Mouse (Mus musculus): ENCODE measurements around the gene Fam214a. TPM values are rescaled to one million over a fixed set of nuclear protein-coding genes. Genes with fewer than 3 reads are reported as not detected.

Fam214a gene
- polyA plus RNA-seq, 1 experiment from 2014 or later, result 13.8 TPM

GRCm38 (mm10) chr9:75070457-75071028 is 117.9 kb downstream of the Fam214a start, which contains the start of gene Myo5a:
Myo5a (plus strand) TSS chr9:75071015.
- no peaks in the 10 kb centered on the region for H3K36me3 ChIP-seq
- peak; percentile 46; the same call in 1 of the 2 replicates for ATAC-seq (ENCODE audit: insufficient number of reproducible peaks, insufficient read depth, low FRiP score, low TSS enrichment, low read depth)
- H3K4me2 ChIP-seq, result peak within 1 kb of the TSS; percentile 79
- peak within 1 kb of the TSS; percentile 95 for H3K27ac ChIP-seq
- H3K9ac ChIP-seq, result peak within 1 kb of the TSS; percentile 85
- peak within 1 kb of the TSS; percentile 71 for H3K4me3 ChIP-seq
- WGBS, result 25% methylated on average over 21 of the region's 23 CpGs
- H3K4me1 ChIP-seq, result peaks cover 9% of the 10 kb centered on the region; the same call in 1 of the 2 replicates
- H3K27me3 ChIP-seq, result no peaks in the 10 kb centered on the region
- no peaks in the 10 kb centered on the region for H3K9me3 ChIP-seq

- H3K36me3 ChIP-seq, result no peaks in the 10 kb centered on the region
Measured at GRCm38 (mm10) chr9:75071029-75071705, 118.5 kb downstream of the Fam214a start.

GRCm38 (mm10) chr9:75071706-75072192 is 119.1 kb downstream of the Fam214a start:
- Histone ChIP-seq H3K36me3 (no peaks in the 10 kb centered on the region), H3K9ac (peak overlapping the region; percentile 85), H3K27ac (peak overlapping the region; percentile 95), H3K4me1 (peaks cover 9% of the 10 kb centered on the region; the same call in 1 of the 2 replicates), H3K4me2 (peak overlapping the region; percentile 79), H3K27me3 (no peaks in the 10 kb centered on the region), H3K4me3 (peak overlapping the region; percentile 71), H3K9me3 (no peaks in the 10 kb centered on the region)
- 0 out of 2 replicates have a peak, but pooled peaks have one; percentile 29 for ATAC-seq (ENCODE audit: insufficient number of reproducible peaks, insufficient read depth, low FRiP score, low TSS enrichment, low read depth)
- under 1% methylated on average over 29 of the region's 29 CpGs for WGBS

More at GRCm38 (mm10) chr9:75071029-75071705, 118.5 kb downstream of the Fam214a start:
- peak overlapping the region; percentile 71 for H3K4me3 ChIP-seq
- peak; percentile 94 for ATAC-seq (ENCODE audit: insufficient number of reproducible peaks, insufficient read depth, low FRiP score, low TSS enrichment, low read depth)
- WGBS, result under 1% methylated on average over 75 of the region's 92 CpGs
- peak overlapping the region; percentile 79 for H3K4me2 ChIP-seq
- H3K9ac ChIP-seq, result peak overlapping the region; percentile 85
- H3K9me3 ChIP-seq, result no peaks in the 10 kb centered on the region
- peaks cover 9% of the 10 kb centered on the region; the same call in 1 of the 2 replicates for H3K4me1 ChIP-seq
- peak overlapping the region; percentile 95 for H3K27ac ChIP-seq
- no peaks in the 10 kb centered on the region for H3K27me3 ChIP-seq

GRCm38 (mm10) chr9:75072361-75072760 is 119.7 kb downstream of the Fam214a start:
- Histone ChIP-seq H3K36me3 (no peaks in the 10 kb centered on the region), H3K9ac (no peak overlapping the region; the same call in 1 of the 2 replicates), H3K27me3 (no peaks in the 10 kb centered on the region), H3K4me2 (peak overlapping the region; percentile 79), H3K4me1 (peaks cover 9% of the 10 kb centered on the region; the same call in 1 of the 2 replicates), H3K27ac (no peak overlapping the region), H3K4me3 (peak overlapping the region; percentile 71), H3K9me3 (no peaks in the 10 kb centered on the region)
- no peak for ATAC-seq (ENCODE audit: insufficient number of reproducible peaks, insufficient read depth, low FRiP score, low TSS enrichment, low read depth)
- WGBS, result 17% methylated on average over 3 of the region's 3 CpGs

GRCm38 (mm10) chr9:75077191-75077590 is 124.5 kb downstream of the Fam214a start:
- Histone ChIP-seq H3K27me3 (no peaks in the 10 kb centered on the region), H3K4me1 (peaks cover 4% of the 10 kb centered on the region; the same call in 1 of the 2 replicates), H3K27ac (no peak overlapping the region), H3K36me3 (no peaks in the 10 kb centered on the region), H3K9ac (no peak overlapping the region), H3K9me3 (no peaks in the 10 kb centered on the region), H3K4me3 (no peak overlapping the region), H3K4me2 (no peak overlapping the region)
- no peak for ATAC-seq (ENCODE audit: insufficient number of reproducible peaks, insufficient read depth, low FRiP score, low TSS enrichment, low read depth)

Other genes with a start within 250 kb of the Fam214a start
- gene Onecut1, start 91.0 kb upstream of the Fam214a start, polyA plus RNA-seq (2015; fragmentation: Nextera tagmentation; extraction: Ambion mirVana), result not detected in 2 replicates
- 313 and 324 TPM in 2 replicates for gene Arpp19, start 84.7 kb downstream of the Fam214a start, polyA plus RNA-seq (2015; fragmentation: Nextera tagmentation; extraction: Ambion mirVana)
- gene Myo5a, start 118.1 kb downstream of the Fam214a start, polyA plus RNA-seq (2015; fragmentation: Nextera tagmentation; extraction: Ambion mirVana), result 20.1 and 21.3 TPM in 2 replicates

All from embryonic facial prominence, embryonic 13.5 days (tissue).